Mouse (Mus musculus) gastrocnemius, postnatal 10 days (tissue): ENCODE measurements around the gene Cfap36. TPM values are rescaled to one million over a fixed set of nuclear protein-coding genes. Genes with fewer than 3 reads are reported as not detected.

ENCODE experiments used
- DNase-seq: peaks from one replicate; pipeline ENCODE4 v3.0.0; 2021; ENCODE audit warnings: mixed read lengths
- long read RNA-seq, 2 experiments: library from polyadenylated mRNA; stranded (forward); transcript quantifications; one replicate each; pipeline ENCODE4 v2.0.0; 2021
- total RNA-seq, 2 experiments: library from RNA; stranded (reverse); gene quantifications; 2 replicates each; pipeline ENCODE4 v1.2.3; 2021

Gene Cfap36
- 10 to 100 TPM; 13.9 to 16.6 TPM for total RNA-seq
- long read RNA-seq, experiment 1, transcript Cfap36-201 (10 exons, 1,664 nt), result major isoform, 13 of 15 reads
- long read RNA-seq, experiment 1, partial matches to known transcripts, result 0 of 15 reads
- long read RNA-seq, experiment 1, other reads (novel, unspliced or antisense), result 0 of 15 reads
- long read RNA-seq, experiment 2, transcript Cfap36-201 (10 exons, 1,664 nt), result major isoform, 14 of 16 reads
- long read RNA-seq, experiment 2, partial matches to known transcripts, result 1 of 16 reads
- long read RNA-seq, experiment 2, other reads (novel, unspliced or antisense), result 1 of 16 reads

- peak; percentile 83 for DNase-seq
Measured at GRCm38 (mm10) chr11:29246883-29247650, at the start of gene Cfap36. Gene Cfap36 (minus strand): TSS chr11:29247409.

- DNase-seq, result no peak
Measured at GRCm38 (mm10) chr11:29287305-29287704, 40.1 kb upstream of the Cfap36 start.

GRCm38 (mm10) chr11:29286040-29286439 is 38.8 kb upstream of the Cfap36 start:
- DNase-seq, result no peak

- no peak for DNase-seq
Measured at GRCm38 (mm10) chr11:29274758-29275157, 27.5 kb upstream of the Cfap36 start.

GRCm38 (mm10) chr11:29267824-29268223 is 20.6 kb upstream of the Cfap36 start:
- peak; percentile 33 for DNase-seq

GRCm38 (mm10) chr11:29254643-29255042 is 7.4 kb upstream of the Cfap36 start:
- DNase-seq, result no peak

- no peak for DNase-seq
Measured at GRCm38 (mm10) chr11:29248386-29248785, 1.2 kb upstream of the Cfap36 start.

- no peak for DNase-seq
Measured at GRCm38 (mm10) chr11:29247725-29248124, 516 bp upstream of the Cfap36 start.

- no peak for DNase-seq
Measured at GRCm38 (mm10) chr11:29245988-29246387, 1.2 kb downstream of the Cfap36 start.

GRCm38 (mm10) chr11:29241961-29242360 is 5.2 kb downstream of the Cfap36 start:
- DNase-seq, result no peak

- DNase-seq, result no peak
Measured at GRCm38 (mm10) chr11:29239353-29239752, 7.9 kb downstream of the Cfap36 start.

GRCm38 (mm10) chr11:29238551-29238950 is 8.7 kb downstream of the Cfap36 start:
- DNase-seq, result no peak

GRCm38 (mm10) chr11:29238047-29238446 is 9.2 kb downstream of the Cfap36 start:
- DNase-seq, result no peak

- no peak for DNase-seq
Measured at GRCm38 (mm10) chr11:29237364-29237763, 9.8 kb downstream of the Cfap36 start.

GRCm38 (mm10) chr11:29233569-29233968 is 13.6 kb downstream of the Cfap36 start:
- DNase-seq, result no peak

GRCm38 (mm10) chr11:29228957-29229356 is 18.3 kb downstream of the Cfap36 start:
- no peak for DNase-seq

- no peak for DNase-seq
Measured at GRCm38 (mm10) chr11:29224754-29225153, 22.5 kb downstream of the Cfap36 start.

- no peak for DNase-seq
Measured at GRCm38 (mm10) chr11:29222310-29222709, 24.9 kb downstream of the Cfap36 start.

GRCm38 (mm10) chr11:29219055-29219454 is 28.2 kb downstream of the Cfap36 start:
- no peak for DNase-seq

GRCm38 (mm10) chr11:29216196-29216595 is 31.0 kb downstream of the Cfap36 start:
- no peak for DNase-seq

- no peak for DNase-seq
Measured at GRCm38 (mm10) chr11:29209774-29210173, 37.4 kb downstream of the Cfap36 start.

GRCm38 (mm10) chr11:29203653-29204052 is 43.6 kb downstream of the Cfap36 start:
- no peak for DNase-seq

GRCm38 (mm10) chr11:29188981-29189380 is 58.2 kb downstream of the Cfap36 start:
- DNase-seq, result no peak

GRCm38 (mm10) chr11:29181751-29182150 is 65.5 kb downstream of the Cfap36 start:
- DNase-seq, result no peak
